Mouse (Mus musculus): ENCODE data around the gene Zfp511. TPM values are rescaled to one million over a fixed set of nuclear protein-coding genes. Genes with fewer than 3 reads are reported as not detected.
A peak's percentile ranks its signal among the peaks of the same experiment; 100 is the strongest.

Gene Zfp511
- total and polyA plus RNA-seq, 3 experiments = 17.4 to 25.7 (median 23.8) TPM

GRCm38 (mm10) chr7:140011336-140011735, 24.9 kb upstream of the Zfp511 start:
- DNase-seq (ENCODE audit: low spot score) (no peak), ATAC-seq (ENCODE audit: extremely low read depth, insufficient number of reproducible peaks, low FRiP score, poor library complexity, severe bottlenecking) (no peak)
- TF ChIP-seq TAL1 (conservative IDR thresholded peaks at IDR 0.05; ENCODE audit: low read depth, low read length) (no peak), CTCF (IDR thresholded peaks at IDR 0.05; ENCODE audit: low read depth, low read length) (no peak), GATA1 (IDR thresholded peaks at IDR 0.05; ENCODE audit: borderline replicate concordance, low read length) (no peak), POLR2AphosphoS5 (IDR thresholded peaks at IDR 0.05; ENCODE audit: insufficient replicate concordance, low read depth, low read length) (no peak), GATA2 (IDR thresholded peaks at IDR 0.05; ENCODE audit: borderline replicate concordance, low read depth, low read length) (no peak)
- no peaks in the 10 kb centered on the region for H3K27me3 ChIP-seq (ENCODE audit: insufficient read depth, low read length)
- peaks cover 21% of the 10 kb centered on the region for H3K9me3 ChIP-seq (replicated peaks)
- no peak overlapping the region; the same call in 1 of the 2 replicates for H3K4me3 ChIP-seq (ENCODE audit: low read depth, low read length)
- H3K36me3 ChIP-seq (replicated peaks) = peaks cover 42% of the 10 kb centered on the region
- H3K4me1 ChIP-seq (ENCODE audit: insufficient read depth, low read depth, low read length) = no peaks in the 10 kb centered on the region

DNA sequence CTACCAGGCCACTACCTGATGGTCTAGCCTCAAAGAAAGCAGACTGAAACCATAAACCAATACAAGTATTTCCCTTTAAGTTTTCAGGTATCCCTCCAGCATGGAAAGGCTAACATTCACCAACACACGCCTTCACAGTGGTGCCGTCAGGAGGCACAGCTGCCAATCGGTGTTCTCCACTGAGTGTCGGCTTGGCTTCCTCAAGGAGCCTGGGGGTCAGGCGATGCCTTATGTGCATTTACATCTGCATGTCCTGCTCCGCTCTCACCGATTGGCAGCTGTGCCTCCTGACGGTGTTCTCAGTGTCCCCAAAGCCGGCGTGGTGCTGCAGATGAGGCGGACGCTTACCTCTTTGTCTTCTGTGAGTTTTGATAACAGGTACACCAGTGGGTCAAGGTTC, 4.4 kb upstream of the Zfp511 start:
- Histone ChIP-seq H3K36me3 (replicated peaks) (peaks cover 71% of the 10 kb centered on the region), H3K4me3 (ENCODE audit: low read depth, low read length) (no peak overlapping the region)

GRCm38 (mm10) chr7:140032366-140032765, 3.8 kb upstream of the Zfp511 start:
- H3K36me3 ChIP-seq (replicated peaks) = peaks cover 75% of the 10 kb centered on the region
- ATAC-seq (ENCODE audit: extremely low read depth, insufficient number of reproducible peaks, low FRiP score, poor library complexity, severe bottlenecking) (no peak), DNase-seq (ENCODE audit: low spot score) (no peak)
- peaks cover 25% of the 10 kb centered on the region for H3K4me1 ChIP-seq (ENCODE audit: insufficient read depth, low read depth, low read length)
- H3K4me3 ChIP-seq (ENCODE audit: low read depth, low read length) = no peak overlapping the region
- H3K9me3 ChIP-seq (replicated peaks) = peaks cover 25% of the 10 kb centered on the region
- TF ChIP-seq POLR2AphosphoS5 (IDR thresholded peaks at IDR 0.05; ENCODE audit: insufficient replicate concordance, low read depth, low read length) = no peak
- no peak for TF ChIP-seq GATA1 (IDR thresholded peaks at IDR 0.05; ENCODE audit: borderline replicate concordance, low read length)
- no peak for TF ChIP-seq CTCF (IDR thresholded peaks at IDR 0.05; ENCODE audit: low read depth, low read length)
- no peak for TF ChIP-seq TAL1 (conservative IDR thresholded peaks at IDR 0.05; ENCODE audit: low read depth, low read length)
- no peak for TF ChIP-seq GATA2 (IDR thresholded peaks at IDR 0.05; ENCODE audit: borderline replicate concordance, low read depth, low read length)
- H3K27me3 ChIP-seq (ENCODE audit: insufficient read depth, low read length) = no peaks in the 10 kb centered on the region

More for the DNA sequence above, 4.4 kb upstream of the Zfp511 start:
- DNase-seq (ENCODE audit: low spot score) = no peak
- ATAC-seq (ENCODE audit: extremely low read depth, insufficient number of reproducible peaks, low FRiP score, poor library complexity, severe bottlenecking) = no peak
- H3K4me1 ChIP-seq (ENCODE audit: insufficient read depth, low read depth, low read length) = peaks cover 20% of the 10 kb centered on the region
- peaks cover 25% of the 10 kb centered on the region for H3K9me3 ChIP-seq (replicated peaks)
- no peak for TF ChIP-seq POLR2AphosphoS5 (IDR thresholded peaks at IDR 0.05; ENCODE audit: insufficient replicate concordance, low read depth, low read length)
- TF ChIP-seq GATA1 (IDR thresholded peaks at IDR 0.05; ENCODE audit: borderline replicate concordance, low read length) = no peak
- no peak for TF ChIP-seq GATA2 (IDR thresholded peaks at IDR 0.05; ENCODE audit: borderline replicate concordance, low read depth, low read length)
- H3K27me3 ChIP-seq (ENCODE audit: insufficient read depth, low read length) = no peaks in the 10 kb centered on the region

- H3K9me3 ChIP-seq (replicated peaks) = peaks cover 18% of the 10 kb centered on the region
- no peak for DNase-seq (ENCODE audit: low spot score)
- H3K4me3 ChIP-seq (ENCODE audit: low read depth, low read length) = no peak overlapping the region
- no peak for ATAC-seq (ENCODE audit: extremely low read depth, insufficient number of reproducible peaks, low FRiP score, poor library complexity, severe bottlenecking)
- no peak for TF ChIP-seq GATA2 (IDR thresholded peaks at IDR 0.05; ENCODE audit: borderline replicate concordance, low read depth, low read length)
- TF ChIP-seq GATA1 (IDR thresholded peaks at IDR 0.05; ENCODE audit: borderline replicate concordance, low read length) = no peak
- no peak for TF ChIP-seq TAL1 (conservative IDR thresholded peaks at IDR 0.05; ENCODE audit: low read depth, low read length)
- no peak for TF ChIP-seq POLR2AphosphoS5 (IDR thresholded peaks at IDR 0.05; ENCODE audit: insufficient replicate concordance, low read depth, low read length)
- H3K27me3 ChIP-seq (ENCODE audit: insufficient read depth, low read length) = no peaks in the 10 kb centered on the region
- H3K36me3 ChIP-seq (replicated peaks) = peaks cover 80% of the 10 kb centered on the region
- peaks cover 29% of the 10 kb centered on the region for H3K4me1 ChIP-seq (ENCODE audit: insufficient read depth, low read depth, low read length)
Measured at GRCm38 (mm10) chr7:140033386-140033785, 2.8 kb upstream of the Zfp511 start.

- ATAC-seq (ENCODE audit: extremely low read depth, insufficient number of reproducible peaks, low FRiP score, poor library complexity, severe bottlenecking) = no peak
- Histone ChIP-seq H3K9me3 (replicated peaks) (no peaks in the 10 kb centered on the region), H3K36me3 (replicated peaks) (peaks cover 80% of the 10 kb centered on the region), H3K4me1 (ENCODE audit: insufficient read depth, low read depth, low read length) (peaks cover 29% of the 10 kb centered on the region), H3K4me3 (ENCODE audit: low read depth, low read length) (peak overlapping the region; percentile 95), H3K27me3 (ENCODE audit: insufficient read depth, low read length) (no peaks in the 10 kb centered on the region)
- peak; percentile 18 for DNase-seq (ENCODE audit: low spot score)
- no peak for TF ChIP-seq TAL1 (conservative IDR thresholded peaks at IDR 0.05; ENCODE audit: low read depth, low read length)
- no peak for TF ChIP-seq GATA2 (IDR thresholded peaks at IDR 0.05; ENCODE audit: borderline replicate concordance, low read depth, low read length)
- no peak for TF ChIP-seq CTCF (IDR thresholded peaks at IDR 0.05; ENCODE audit: low read depth, low read length)
- TF ChIP-seq POLR2AphosphoS5 (IDR thresholded peaks at IDR 0.05; ENCODE audit: insufficient replicate concordance, low read depth, low read length) = no peak
- no peak for TF ChIP-seq GATA1 (IDR thresholded peaks at IDR 0.05; ENCODE audit: borderline replicate concordance, low read length)
Measured at GRCm38 (mm10) chr7:140035456-140035855, 735 bp upstream of the Zfp511 start.

DNA sequence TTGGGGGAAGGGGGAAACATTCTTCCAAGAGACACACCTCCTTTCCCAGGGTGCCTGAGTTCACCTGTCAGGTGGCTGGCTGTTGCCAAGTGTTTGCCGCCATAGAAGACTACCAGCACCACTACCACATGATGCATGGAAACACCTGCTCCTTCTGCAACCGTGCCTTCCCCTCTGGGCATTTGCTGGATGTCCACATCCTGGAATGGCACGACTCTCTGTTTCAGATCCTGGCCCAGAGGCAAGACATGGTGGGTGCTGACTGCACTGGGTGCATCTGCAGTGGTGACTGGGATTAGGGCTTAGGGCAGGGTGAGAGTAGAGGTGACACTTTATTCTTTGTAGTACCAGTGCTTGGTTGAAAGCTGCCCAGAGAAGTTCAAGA, 972 bp downstream of the Zfp511 start:
- Histone ChIP-seq H3K9me3 (replicated peaks) (no peaks in the 10 kb centered on the region), H3K27me3 (ENCODE audit: insufficient read depth, low read length) (no peaks in the 10 kb centered on the region), H3K36me3 (replicated peaks) (peaks cover 71% of the 10 kb centered on the region), H3K4me1 (ENCODE audit: insufficient read depth, low read depth, low read length) (peaks cover 29% of the 10 kb centered on the region), H3K4me3 (ENCODE audit: low read depth, low read length) (peak overlapping the region; percentile 95)
- no peak for TF ChIP-seq POLR2AphosphoS5 (IDR thresholded peaks at IDR 0.05; ENCODE audit: insufficient replicate concordance, low read depth, low read length)
- TF ChIP-seq CTCF (IDR thresholded peaks at IDR 0.05; ENCODE audit: low read depth, low read length) = no peak
- TF ChIP-seq GATA1 (IDR thresholded peaks at IDR 0.05; ENCODE audit: borderline replicate concordance, low read length) = no peak
- no peak for TF ChIP-seq TAL1 (conservative IDR thresholded peaks at IDR 0.05; ENCODE audit: low read depth, low read length)
- TF ChIP-seq GATA2 (IDR thresholded peaks at IDR 0.05; ENCODE audit: borderline replicate concordance, low read depth, low read length) = no peak
- no peak for ATAC-seq (ENCODE audit: extremely low read depth, insufficient number of reproducible peaks, low FRiP score, poor library complexity, severe bottlenecking)
- no peak for DNase-seq (ENCODE audit: low spot score)
